Mouse (Mus musculus) gastrocnemius, adult 2 months (tissue): ENCODE data around the gene Apol7a. TPM values are rescaled to one million over a fixed set of nuclear protein-coding genes. Genes with fewer than 3 reads are reported as not detected.

ENCODE experiments used
- DNase-seq: peaks from one replicate; pipeline ENCODE4 v3.0.0; 2022
- H3K27ac ChIP-seq: fragments of 200-600 bp; 2 replicates; pipeline ENCODE4 v1.8.1; 2022; ENCODE audit warnings: mild to moderate bottlenecking
- H3K4me3 ChIP-seq: fragments of 200-600 bp; 2 replicates; pipeline ENCODE4 v1.8.1; 2022; ENCODE audit warnings: mild to moderate bottlenecking, moderate library complexity
- CTCF ChIP-seq: fragments of 200-600 bp; IDR thresholded peaks from 2 replicates; pipeline ENCODE4 v1.8.1; 2022; ENCODE audit warnings: antibody characterized with exemption, mild to moderate bottlenecking, moderate library complexity
- intact Hi-C: fragments of 180-260 bp; cut with DNase I; formaldehyde crosslinking; loops from one replicate; pipeline ENCODE4 v1.15.1; 2025
- total RNA-seq, 2 experiments: library from RNA; stranded (reverse); gene quantifications; 2 replicates each; pipeline ENCODE4 v1.2.3; 2021

Apol7a gene
- total RNA-seq, 2 experiments from 2014 or later: 0.31 to 1.2 TPM

DNA sequence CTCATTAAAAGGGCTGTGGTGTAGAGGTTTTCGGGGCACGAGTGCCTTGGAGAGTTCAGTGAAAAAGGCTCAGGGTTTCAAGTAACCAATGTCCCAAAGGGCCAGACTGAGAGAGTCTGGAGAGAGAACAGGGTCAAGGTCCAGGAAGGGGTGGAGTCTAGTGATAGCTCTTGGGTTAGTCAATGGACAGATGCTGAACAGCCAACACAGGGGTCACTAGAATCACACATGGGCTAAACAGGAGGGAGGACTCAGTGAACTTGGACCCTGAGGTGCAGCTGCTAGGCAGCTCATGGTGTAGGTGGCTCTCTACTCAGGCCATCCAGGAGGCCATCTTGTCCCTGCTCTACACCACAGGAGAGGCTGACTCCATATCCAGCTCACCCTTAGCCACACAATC lies 11.4 kb downstream of the Apol7a start:
- no peak for DNase-seq
- TF ChIP-seq CTCF: no peak
- Histone ChIP-seq H3K4me3 (no peak overlapping the region), H3K27ac (no peak overlapping the region)
- intact Hi-C loops: no loop called here

DNA sequence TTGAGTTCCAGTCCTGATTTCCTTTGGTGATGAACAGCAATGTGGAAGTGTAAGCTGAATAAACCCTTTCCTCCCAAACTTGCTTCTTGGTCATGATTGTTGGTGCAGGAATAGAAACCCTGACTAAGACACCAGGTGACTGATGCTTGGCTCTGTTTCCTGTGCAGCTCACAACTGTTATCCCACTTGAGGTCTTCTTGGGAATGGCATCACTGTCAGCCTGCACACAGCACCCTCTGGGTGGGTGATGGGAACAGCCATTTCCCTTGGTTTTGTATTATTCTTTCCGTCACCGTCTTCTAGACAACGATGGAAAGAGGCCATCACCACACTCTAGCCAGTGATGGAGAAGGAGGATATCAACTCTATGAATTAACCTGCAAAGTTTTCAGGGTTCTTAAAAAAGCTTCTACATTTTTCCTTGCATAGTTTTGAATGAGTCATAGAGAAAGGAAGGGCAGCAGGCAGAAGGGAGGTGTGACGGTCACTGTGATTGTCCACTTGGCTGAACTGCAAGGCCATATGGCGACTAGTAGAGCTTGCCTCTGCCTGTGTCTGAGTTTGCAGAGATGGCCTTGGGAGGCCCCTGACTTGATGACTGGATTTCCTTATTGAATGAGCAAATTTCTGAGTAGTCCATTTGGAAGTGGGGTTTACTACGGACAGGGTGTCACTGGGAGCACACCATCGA lies 14.4 kb downstream of the Apol7a start:
- no peak for TF ChIP-seq CTCF
- intact Hi-C loops: no loop called here
- no peak overlapping the region for H3K4me3 ChIP-seq
- DNase-seq: no peak
- no peak overlapping the region for H3K27ac ChIP-seq

DNA sequence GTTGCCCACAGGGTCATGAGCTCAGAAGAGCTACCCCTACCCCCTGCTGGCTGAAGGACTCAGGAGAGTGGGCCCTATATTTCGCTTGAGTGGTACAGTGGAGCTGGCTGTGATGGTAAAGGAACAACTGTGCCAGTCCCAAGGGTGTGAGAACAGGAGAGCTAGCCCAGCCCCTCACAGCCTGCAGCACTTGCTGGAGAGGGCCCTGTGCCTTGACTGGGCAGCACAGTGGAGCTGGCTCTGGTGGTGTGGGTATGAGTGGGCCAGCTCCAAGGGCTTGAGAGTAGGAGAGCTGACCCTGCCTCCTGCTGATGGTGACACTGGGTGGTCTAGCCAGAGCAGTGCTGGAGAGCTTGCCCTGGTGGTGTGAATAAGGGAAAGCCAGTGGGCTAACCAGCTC lies 16.0 kb downstream of the Apol7a start:
- DNase-seq: no peak
- no peak overlapping the region for H3K27ac ChIP-seq
- intact Hi-C loops: no loop called here
- H3K4me3 ChIP-seq: no peak overlapping the region
- no peak for TF ChIP-seq CTCF

DNA sequence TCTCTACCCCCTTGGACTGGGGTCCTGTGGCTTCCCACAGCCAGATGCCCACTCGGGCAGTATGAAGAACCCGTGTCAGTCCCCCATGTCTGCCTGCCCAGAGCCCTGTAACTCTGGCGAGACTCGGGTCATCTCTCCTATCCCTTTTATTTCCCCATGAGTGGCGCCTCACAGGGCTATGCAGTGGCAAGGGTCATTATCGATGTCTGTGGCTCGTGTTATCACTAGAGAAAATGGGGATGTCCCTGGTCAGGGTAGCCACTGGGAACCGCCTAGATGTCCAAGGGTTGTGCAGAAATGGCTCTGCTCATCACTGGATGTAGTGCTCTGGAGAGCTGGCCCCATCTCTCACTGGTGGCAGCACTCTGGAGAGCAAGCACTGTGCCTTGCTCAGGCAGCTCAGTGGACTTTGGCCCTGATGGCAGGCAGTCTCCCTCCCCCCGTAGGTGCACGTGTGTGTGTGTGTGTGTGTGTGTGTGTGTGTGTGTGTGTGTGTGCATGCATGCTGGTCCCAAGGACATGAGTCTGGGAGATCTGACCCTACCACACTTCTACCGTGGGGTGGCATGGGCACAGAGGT lies 16.5 kb downstream of the Apol7a start:
- no peak for TF ChIP-seq CTCF
- intact Hi-C loops: no loop called here
- no peak for DNase-seq
- H3K27ac ChIP-seq: no peak overlapping the region
- H3K4me3 ChIP-seq: no peak overlapping the region

DNA sequence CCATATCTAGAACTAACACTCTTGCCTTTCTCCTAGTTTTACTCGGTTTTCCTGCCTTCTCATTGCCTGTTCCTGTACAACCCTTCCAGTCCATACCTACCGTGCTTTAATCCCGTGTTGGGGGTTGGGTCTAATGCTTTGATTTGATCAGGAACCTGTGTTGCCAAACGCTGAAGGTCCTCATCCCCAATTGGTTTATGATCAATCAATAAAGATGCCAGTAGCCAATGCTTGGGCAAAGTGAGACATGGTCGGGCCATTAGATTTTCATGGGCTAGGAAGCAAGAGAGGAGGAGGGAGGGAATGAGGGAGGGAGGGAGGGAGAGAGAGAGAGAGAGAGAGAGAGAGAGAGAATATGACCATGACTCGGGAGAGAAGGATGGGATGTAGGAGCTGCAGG lies 17.4 kb downstream of the Apol7a start:
- Histone ChIP-seq H3K4me3 (no peak overlapping the region), H3K27ac (no peak overlapping the region)
- DNase-seq: no peak
- intact Hi-C loops: no loop called here
- no peak for TF ChIP-seq CTCF

DNA sequence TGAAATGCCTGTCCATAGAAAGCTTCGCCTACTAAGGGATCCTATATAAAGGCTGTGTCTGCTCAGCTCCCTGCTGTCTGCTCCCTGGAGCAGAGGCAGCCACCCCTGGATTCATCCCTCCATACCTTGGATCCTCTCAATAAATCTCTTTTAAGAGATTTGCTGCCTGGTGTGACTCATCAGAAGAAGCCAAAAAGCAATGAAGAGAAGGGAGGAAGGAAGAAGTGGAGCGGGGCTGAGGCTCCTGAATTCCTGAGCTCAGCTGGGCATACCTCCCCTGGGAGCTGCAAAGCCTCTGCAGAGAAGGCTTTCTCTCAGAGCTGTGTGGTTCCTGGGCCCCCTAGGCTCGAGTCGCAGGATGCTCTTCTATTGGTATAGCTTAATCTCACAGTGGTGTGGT lies 19.0 kb downstream of the Apol7a start:
- no peak for TF ChIP-seq CTCF
- no peak for DNase-seq
- intact Hi-C loops: no loop called here
- Histone ChIP-seq H3K27ac (no peak overlapping the region), H3K4me3 (no peak overlapping the region)

DNA sequence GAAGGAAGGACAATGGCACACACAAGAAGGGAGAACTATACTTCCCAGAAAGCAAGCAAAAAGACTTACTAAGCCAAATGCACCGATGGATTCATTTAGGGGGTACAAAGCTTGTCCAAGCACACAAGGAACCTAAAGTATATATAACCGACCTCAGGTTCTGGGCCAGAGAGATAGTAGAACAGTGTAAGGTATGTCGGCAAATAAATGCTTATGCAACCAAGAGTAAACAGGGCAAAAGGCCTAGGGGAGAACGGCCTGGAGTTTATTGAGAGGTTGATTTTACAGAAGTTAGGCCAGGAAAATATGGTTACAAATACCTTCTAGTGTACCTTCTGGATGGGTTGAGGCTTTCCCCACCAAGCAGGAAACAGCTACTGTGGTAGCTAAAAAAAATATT lies 21.5 kb downstream of the Apol7a start:
- Histone ChIP-seq H3K4me3 (no peak overlapping the region), H3K27ac (no peak overlapping the region)
- TF ChIP-seq CTCF: no peak
- intact Hi-C loops: no loop called here
- DNase-seq: no peak

DNA sequence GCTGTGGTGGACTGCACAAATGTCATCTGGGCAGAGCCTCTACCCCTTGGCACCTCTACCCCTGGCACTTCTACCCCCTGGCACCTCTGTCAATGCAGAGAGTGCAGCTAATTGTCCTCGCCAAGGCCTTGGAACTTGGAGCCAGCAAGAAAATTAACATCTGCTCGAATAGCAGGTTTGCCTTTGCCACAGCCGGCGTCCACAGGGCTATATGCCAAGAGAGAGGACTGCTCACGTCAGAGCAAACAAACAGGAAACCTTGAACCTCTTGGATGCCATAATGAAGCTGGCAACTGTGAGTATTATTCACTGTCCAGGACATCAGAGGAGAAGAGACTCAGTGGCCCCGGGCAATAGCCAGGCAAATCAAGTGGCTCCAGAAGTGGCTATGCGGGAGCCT lies 22.0 kb downstream of the Apol7a start:
- intact Hi-C loops: no loop called here
- Histone ChIP-seq H3K27ac (peak overlapping the region; percentile 6; the same call in 1 of the 2 replicates), H3K4me3 (no peak overlapping the region)
- DNase-seq: peak; percentile 66
- no peak for TF ChIP-seq CTCF

DNA sequence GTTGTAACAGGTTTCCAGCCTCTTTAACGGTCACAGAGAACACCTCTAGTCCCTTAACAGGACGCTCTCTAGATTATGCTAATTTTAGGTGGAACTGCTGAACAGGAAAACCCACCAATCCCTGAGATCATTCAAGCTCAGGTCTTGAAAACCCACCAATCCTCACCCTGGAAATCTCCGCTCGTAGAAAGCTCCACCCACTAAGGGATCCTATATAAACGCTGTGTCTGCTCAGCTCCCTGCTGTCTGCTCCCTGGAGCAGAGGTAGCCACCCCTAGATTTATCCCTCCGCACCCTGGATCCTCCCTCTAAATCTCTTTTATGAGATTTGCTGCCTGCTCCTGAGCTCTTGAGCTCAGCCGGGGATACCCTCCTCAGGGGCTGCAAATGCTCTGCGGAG lies 28.3 kb downstream of the Apol7a start:
- TF ChIP-seq CTCF: no peak
- no peak overlapping the region for H3K4me3 ChIP-seq
- intact Hi-C loops: no loop called here
- no peak for DNase-seq
- no peak overlapping the region for H3K27ac ChIP-seq

DNA sequence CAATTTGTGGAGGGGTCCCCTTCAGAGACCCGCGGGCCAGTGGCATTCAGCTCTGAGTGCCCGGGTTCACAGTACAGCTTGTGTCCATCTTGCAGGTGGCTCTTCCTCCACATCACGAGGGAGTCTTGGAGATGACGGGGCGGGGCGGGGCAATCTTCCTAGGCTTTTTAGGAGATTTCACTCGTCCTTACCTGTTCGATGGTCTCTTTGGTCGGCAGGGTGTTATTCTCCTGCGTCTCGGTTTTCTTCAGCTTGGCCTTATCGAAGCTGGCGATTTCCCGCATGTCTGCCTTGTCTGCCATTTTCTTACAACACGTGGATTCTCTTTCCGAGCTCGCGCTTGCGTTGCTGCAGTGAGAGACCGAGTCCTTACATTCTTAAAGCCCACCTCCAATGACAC lies 28.9 kb downstream of the Apol7a start:
- H3K27ac ChIP-seq: no peak overlapping the region
- H3K4me3 ChIP-seq: no peak overlapping the region
- intact Hi-C loops: loop anchor here (10.0 kb wide), 1 partner anchor 395 kb away; no protein-coding TSS in a partner anchor
- TF ChIP-seq CTCF: no peak
- no peak for DNase-seq

DNA sequence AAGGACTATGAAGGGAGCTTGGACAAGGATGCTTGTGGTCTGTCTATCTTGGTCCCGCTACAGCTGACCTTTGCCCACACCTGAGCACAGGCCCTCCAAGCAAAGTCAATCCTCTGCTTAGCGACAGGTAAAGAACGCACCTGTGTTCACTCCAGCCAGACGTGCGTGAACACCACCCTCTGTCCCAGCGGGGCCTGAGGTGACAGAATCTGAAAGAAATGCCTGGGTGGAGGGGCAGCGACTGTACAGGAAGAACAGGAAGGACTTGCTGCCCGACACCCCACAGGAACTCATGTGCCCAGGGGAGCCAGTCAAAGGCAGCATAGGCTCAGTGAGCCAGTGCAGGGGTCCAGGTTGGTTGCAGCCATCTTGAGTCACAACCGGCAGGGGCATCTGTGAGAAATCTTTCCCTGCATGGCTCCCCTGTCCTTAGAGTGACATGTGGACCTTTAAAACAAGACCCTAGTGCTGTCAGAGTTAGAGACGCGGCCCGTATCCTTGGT lies 30.0 kb downstream of the Apol7a start:
- DNase-seq: no peak
- H3K4me3 ChIP-seq: peak overlapping the region; percentile 53; the same call in 1 of the 2 replicates
- no peak for TF ChIP-seq CTCF
- peak overlapping the region; percentile 98 for H3K27ac ChIP-seq
- intact Hi-C loops: loop anchor here (10.0 kb wide), 1 partner anchor 394 kb away; no protein-coding TSS in a partner anchor

DNA sequence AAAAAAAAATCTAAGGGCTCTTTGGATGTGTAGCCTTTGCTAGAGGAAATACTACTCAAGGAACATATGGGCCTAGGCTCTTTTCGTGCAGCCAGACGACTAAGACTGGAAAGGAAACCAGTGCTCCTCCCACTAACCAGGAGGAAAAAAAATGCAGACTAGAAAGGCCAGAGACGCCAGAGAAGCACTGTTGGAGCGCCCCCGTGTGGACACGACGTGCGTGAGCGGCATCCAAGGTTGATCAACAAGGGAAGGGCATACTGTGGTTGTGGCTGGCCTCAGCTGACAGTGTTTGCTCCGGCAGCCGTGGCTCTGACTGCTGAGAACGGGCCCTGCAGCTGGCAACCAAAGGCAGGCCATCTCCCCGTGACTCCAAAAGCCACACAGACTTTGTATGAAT lies 30.8 kb downstream of the Apol7a start:
- DNase-seq: peak; percentile 96
- intact Hi-C loops: loop anchor here (10.0 kb wide), 1 partner anchor 393 kb away; no protein-coding TSS in a partner anchor
- Histone ChIP-seq H3K27ac (peak overlapping the region; percentile 98), H3K4me3 (peak overlapping the region; percentile 70)
- TF ChIP-seq CTCF: peak; percentile 96; the same call in 1 of the 2 replicates

DNA sequence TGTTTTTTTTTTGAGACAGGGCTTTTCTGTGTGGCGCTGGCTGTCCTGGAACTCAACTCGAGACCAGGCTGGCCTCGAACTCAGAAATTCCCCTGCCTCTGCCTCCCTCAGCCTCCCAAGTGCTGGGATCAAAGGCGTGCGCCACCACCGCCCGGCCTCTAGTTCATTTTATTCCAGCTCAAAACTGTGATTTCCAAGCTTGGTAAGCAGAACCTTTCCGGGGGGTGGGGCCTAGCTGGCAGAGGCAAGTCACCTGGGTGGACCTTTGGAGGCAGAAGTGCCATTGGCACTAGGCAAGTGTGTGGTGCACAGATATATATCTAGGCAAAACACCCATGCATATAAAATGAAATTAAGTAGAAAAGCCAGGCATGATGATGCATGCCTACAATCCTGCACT lies 31.4 kb downstream of the Apol7a start:
- intact Hi-C loops: loop anchor here (10.0 kb wide), 1 partner anchor 393 kb away; no protein-coding TSS in a partner anchor
- peak overlapping the region; percentile 70 for H3K4me3 ChIP-seq
- no peak; the same call in 1 of the 2 replicates for TF ChIP-seq CTCF
- peak; percentile 48 for DNase-seq
- H3K27ac ChIP-seq: peak overlapping the region; percentile 98
